Mouse (Mus musculus): ENCODE results near the gene Tcf12.

GRCm38 (mm10) chr9:71816121-71816520, 295.6 kb downstream of the Tcf12 start:
- no peak for TF ChIP-seq EP300 (IDR thresholded peaks at IDR 0.05; ENCODE audit: low read length)
- no peak for TF ChIP-seq POLR2A (IDR thresholded peaks at IDR 0.05; ENCODE audit: low read depth, low read length)
- TF ChIP-seq CTCF (conservative IDR thresholded peaks at IDR 0.05 in 1 of 2, IDR thresholded peaks at IDR 0.05 in 1 of 2; ENCODE audit: low read depth in 2 of 2, low read length in 2 of 2), result no peak
- TF ChIP-seq USF1 (IDR thresholded peaks at IDR 0.05; ENCODE audit: low read depth, low read length), result no peak
- no peak for TF ChIP-seq MEF2A (IDR thresholded peaks at IDR 0.05; ENCODE audit: borderline replicate concordance, low read depth, low read length)
- no peak for TF ChIP-seq ZMIZ1 (IDR thresholded peaks at IDR 0.05; ENCODE audit: low read depth, low read length)
- no peak for TF ChIP-seq HCFC1 (IDR thresholded peaks at IDR 0.05; ENCODE audit: low read depth, low read length)
- no peak for TF ChIP-seq SMC3 (IDR thresholded peaks at IDR 0.05; ENCODE audit: low read depth, low read length)

Measured in CH12.LX (cell line).